22 mouse cellular contexts compared by ENCODE assay signal in the genomic region with DNA sequence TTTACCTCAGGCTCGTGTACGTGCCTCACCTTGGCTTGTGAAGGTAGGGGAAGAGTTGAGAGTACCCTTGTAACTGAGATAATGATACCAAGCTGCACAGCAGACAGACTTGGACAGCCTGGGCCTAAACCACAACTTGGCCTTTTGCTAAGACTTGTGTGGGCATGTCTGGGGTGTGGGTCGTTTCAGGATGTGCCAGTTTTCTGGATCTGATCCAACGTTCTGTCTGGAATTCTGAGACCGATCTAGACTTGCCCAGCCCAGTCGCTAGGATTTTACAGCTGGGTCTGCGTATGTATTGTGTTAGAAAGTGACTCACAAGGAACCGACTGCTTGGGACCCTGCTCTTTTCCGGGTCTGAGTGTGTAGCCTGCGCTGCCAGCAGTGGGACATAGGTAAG. TPM values are rescaled to one million over a fixed set of nuclear protein-coding genes. Genes with fewer than 3 reads are reported as not detected.
A peak's percentile ranks its signal among the peaks of the same experiment; 100 is the strongest.
DNase-seq lines count a peak whose midpoint lies in the region; ATAC-seq and TF ChIP-seq lines count a peak whose summit lies in the region.
"Had no signal": no experiment of that assay in that cellular context is flagged by ENCODE, and none has a peak within 500 bp of the region (broad histone marks: within the 10 kb centered on the region; RNA-seq: fewer than 3 reads in every experiment).

No protein-coding gene starts in this region.

- peaks cover 27% of the 10 kb centered on the region for H3K36me3 ChIP-seq in forebrain, embryonic 16.5 days (ENCODE audit: control insufficient read depth, insufficient read depth)
- peaks cover 58% of the 10 kb centered on the region for H3K36me3 ChIP-seq in forebrain, embryonic 15.5 days
- H3K36me3 ChIP-seq in megakaryocyte, embryonic 14.5 days (replicated peaks; ENCODE audit: low read length): peaks cover 62% of the 10 kb centered on the region
- H3K36me3 ChIP-seq in stomach, postnatal 0 days (ENCODE audit: control insufficient read depth, insufficient read depth, low read length): peaks cover 21% of the 10 kb centered on the region

- H3K27me3 ChIP-seq in forebrain, embryonic 16.5 days (replicated peaks; ENCODE audit: control insufficient read depth, insufficient read depth, low read length): no peaks in the 10 kb centered on the region
- no peaks in the 10 kb centered on the region for H3K27me3 ChIP-seq in forebrain, embryonic 15.5 days
- H3K27me3 ChIP-seq in megakaryocyte, embryonic 14.5 days (replicated peaks): no peaks in the 10 kb centered on the region
- no peaks in the 10 kb centered on the region for H3K27me3 ChIP-seq in stomach, postnatal 0 days (ENCODE audit: control insufficient read depth, insufficient read depth, low read length)
- H3K27me3 ChIP-seq: heart, embryonic 13.5 days; hindbrain, embryonic 13.5 days; kidney, embryonic 15.5 days; midbrain, embryonic 13.5 days had no signal

- TF ChIP-seq EP300 in stomach, postnatal 0 days (optimal IDR thresholded peaks at IDR 0.05): peak; percentile 61

- H3K4me2 ChIP-seq in forebrain, embryonic 16.5 days (ENCODE audit: low read length): no peak overlapping the region
- no peak overlapping the region for H3K4me2 ChIP-seq in forebrain, embryonic 15.5 days (replicated peaks)
- H3K4me2 ChIP-seq in stomach, postnatal 0 days (replicated peaks; ENCODE audit: low read depth): no peak overlapping the region
- H3K4me2 ChIP-seq: heart, embryonic 13.5 days; hindbrain, embryonic 13.5 days; kidney, embryonic 15.5 days; midbrain, embryonic 13.5 days had no signal

- 0 out of 2 replicates have a peak, but pooled peaks have one; percentile 15 for ATAC-seq in forebrain, embryonic 16.5 days
- ATAC-seq in forebrain, embryonic 15.5 days (replicated peaks): no peak
- ATAC-seq in megakaryocyte, adult 5-6 weeks (ENCODE audit: poor library complexity, severe bottlenecking): no peak
- peak; percentile 36; the same call in 1 of the 2 replicates for ATAC-seq in stomach, postnatal 0 days (ENCODE audit: low FRiP score, low TSS enrichment)
- ATAC-seq: forebrain, embryonic 14.5 days; midbrain, embryonic 13.5 days had no signal

- DNase-seq in gonadal fat pad, adult 2 months (ENCODE audit: low read depth): peak; percentile 75
- no peak for DNase-seq in stomach, postnatal 0 days (ENCODE audit: low spot score)
- no peak for DNase-seq in heart, adult 18-20 months
- DNase-seq in cerebellum, adult 11-12 months: no peak
- DNase-seq: adrenal gland, postnatal 36 days; cerebellum, adult 2 months; cerebellum, postnatal 36 days; layer of hippocampus, postnatal 36 days; right cerebral cortex, postnatal 14 days; spleen, adult 18-20 months had no signal

- no peak overlapping the region for H3K27ac ChIP-seq in forebrain, embryonic 16.5 days (ENCODE audit: low read length)
- H3K27ac ChIP-seq in forebrain, embryonic 15.5 days (replicated peaks): no peak overlapping the region
- H3K27ac ChIP-seq in stomach, postnatal 0 days (replicated peaks): peak overlapping the region; percentile 49; the same call in 1 of the 2 replicates
- H3K27ac ChIP-seq: hindbrain, embryonic 13.5 days; kidney, embryonic 15.5 days; macrophage; midbrain, embryonic 13.5 days had no signal

- no peak overlapping the region for H3K4me3 ChIP-seq in forebrain, embryonic 16.5 days (replicated peaks; ENCODE audit: low read length)
- H3K4me3 ChIP-seq in forebrain, embryonic 15.5 days: no peak overlapping the region
- H3K4me3 ChIP-seq in megakaryocyte, embryonic 14.5 days (replicated peaks): peak overlapping the region; percentile 38
- H3K4me3 ChIP-seq in stomach, postnatal 0 days (ENCODE audit: low read depth, low read length): no peak overlapping the region
- H3K4me3 ChIP-seq: erythroblast, embryonic 14.5 days; heart, embryonic 13.5 days; hindbrain, embryonic 13.5 days; kidney, embryonic 15.5 days; midbrain, embryonic 13.5 days had no signal

- no peak for TF ChIP-seq CTCF in stomach, postnatal 0 days (IDR thresholded peaks at IDR 0.05; ENCODE audit: low read depth)

- peaks cover 4% of the 10 kb centered on the region for H3K4me1 ChIP-seq in forebrain, embryonic 16.5 days (replicated peaks; ENCODE audit: control insufficient read depth, insufficient read depth, low read length)
- peaks cover 22% of the 10 kb centered on the region for H3K4me1 ChIP-seq in forebrain, embryonic 15.5 days
- H3K4me1 ChIP-seq in megakaryocyte, embryonic 14.5 days: peaks cover 75% of the 10 kb centered on the region
- H3K4me1 ChIP-seq in stomach, postnatal 0 days (replicated peaks; ENCODE audit: control insufficient read depth, insufficient read depth): peaks cover 3% of the 10 kb centered on the region; the same call in 1 of the 2 replicates

- no peak overlapping the region for H3K9ac ChIP-seq in forebrain, embryonic 16.5 days (replicated peaks; ENCODE audit: low read depth, low read length)
- H3K9ac ChIP-seq in forebrain, embryonic 15.5 days (replicated peaks): no peak overlapping the region
- no peak overlapping the region for H3K9ac ChIP-seq in stomach, postnatal 0 days (ENCODE audit: low read length)
- H3K9ac ChIP-seq: heart, embryonic 13.5 days; hindbrain, embryonic 13.5 days; kidney, embryonic 15.5 days; midbrain, embryonic 13.5 days had no signal

- no peaks in the 10 kb centered on the region for H3K9me3 ChIP-seq in forebrain, embryonic 16.5 days (ENCODE audit: control insufficient read depth, low read length)
- no peaks in the 10 kb centered on the region for H3K9me3 ChIP-seq in forebrain, embryonic 15.5 days
- peaks cover 23% of the 10 kb centered on the region for H3K9me3 ChIP-seq in megakaryocyte, embryonic 14.5 days
- H3K9me3 ChIP-seq in stomach, postnatal 0 days (ENCODE audit: control insufficient read depth, low read length): no peaks in the 10 kb centered on the region
- H3K9me3 ChIP-seq: G1E; heart, embryonic 13.5 days; hindbrain, embryonic 13.5 days; kidney, embryonic 15.5 days; midbrain, embryonic 13.5 days had no signal

- WGBS in forebrain, embryonic 16.5 days: 85% methylated on average over 10 of the region's 10 CpGs
- WGBS in forebrain, embryonic 15.5 days: 81% methylated on average over 10 of the region's 10 CpGs
- WGBS in stomach, postnatal 0 days: 63% methylated on average over 10 of the region's 10 CpGs

RNA-seq across cellular contexts. Expression of gene Plcg1, which starts 16.0 kb away (rescaled TPM):
- polyA plus RNA-seq in forebrain, embryonic 16.5 days (2015; fragmentation: Nextera tagmentation; extraction: Ambion mirVana): 83.2 and 84.4 TPM in 2 replicates
- polyA plus RNA-seq in forebrain, embryonic 15.5 days (2015; fragmentation: Nextera tagmentation; extraction: Ambion mirVana): 80.5 and 82.2 TPM in 2 replicates
- polyA plus RNA-seq in megakaryocyte, embryonic 14.5 days (2012; ENCODE audit: insufficient read depth, low replicate concordance): 4.1 and 10.7 TPM in 2 replicates
- total RNA-seq in megakaryocyte, adult 5-6 weeks (2015): 3.3 and 6.0 TPM in 2 replicates
- 6.9 and 9.0 TPM in 2 replicates for total RNA-seq in megakaryocyte, adult 5-6 weeks (2017)
- polyA plus RNA-seq in gonadal fat pad, adult 2 months (2012; rRNA removed): 129 and 150 TPM in 2 replicates
- polyA plus RNA-seq in stomach, postnatal 0 days (2015; fragmentation: Nextera tagmentation; extraction: Ambion mirVana): 11.4 and 11.5 TPM in 2 replicates
- 10 to 100 TPM; 45.6 to 58.0 TPM for total RNA-seq in heart, adult 18-20 months (2021)

Comparison
In these comparisons a context has a peak if more than half of its experiments do, and no peak if none do; other contexts are left out.
1. ATAC-seq: peak in forebrain, embryonic 16.5 days (single experiment) and stomach, postnatal 0 days (single experiment); none in forebrain, embryonic 15.5 days (single experiment) and megakaryocyte, adult 5-6 weeks (single experiment).